Mouse (Mus musculus): ENCODE measurements around the gene Ms4a10.

- peak; percentile 76 for TF ChIP-seq CTCF (conservative IDR thresholded peaks at IDR 0.05; ENCODE audit: insufficient read depth, insufficient read length, low read depth, low read length)
- TF ChIP-seq POLR2A (IDR thresholded peaks at IDR 0.05; ENCODE audit: low read depth, low read length), result no peak
Measured at GRCm38 (mm10) chr19:10979184-10980168, 5.0 kb upstream of the Ms4a10 start.
